Mouse (Mus musculus): ENCODE measurements around the gene Slc35c2.

DNA sequence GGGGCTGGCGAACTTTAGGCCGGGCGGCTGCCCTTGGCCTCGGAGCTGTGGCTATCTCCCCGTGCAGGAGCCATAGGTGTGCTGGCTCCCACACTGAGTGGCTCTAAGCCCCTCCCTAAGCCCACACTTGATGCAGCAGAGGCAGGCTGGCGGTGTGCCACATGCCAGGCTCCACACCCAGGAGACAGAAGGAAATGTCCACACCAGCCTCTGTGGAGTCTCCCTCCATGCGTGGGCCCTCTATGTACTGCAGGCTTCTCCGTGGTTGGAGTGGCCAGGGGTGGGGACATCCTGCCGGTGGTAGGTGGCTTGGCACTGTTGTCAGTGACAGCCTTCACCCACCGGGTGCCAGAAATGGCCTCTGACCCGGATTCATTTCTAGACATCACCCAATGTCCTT is 58.6 kb downstream of the Slc35c2 start:
- TF ChIP-seq POLR2A (IDR thresholded peaks at IDR 0.05; ENCODE audit: extremely low read depth, insufficient read depth, low read length) (no peak), CTCF (IDR thresholded peaks at IDR 0.05; ENCODE audit: low read depth, low read length) (no peak)

Measured in liver, adult 2 months (tissue).